Mouse (Mus musculus): ENCODE measurements at regions not wholly inside any gene's neighbourhood (a gene's known extent, or its start where the extent isn't known, plus 50 kb on each side); places are given as distances from the start of the nearest gene placed in this dataset.
"Not testable (repeated sequence)": the region's sequence is repeated elsewhere in the genome, so short reads cannot be mapped to it uniquely, and the experiment has no call there.

DNA sequence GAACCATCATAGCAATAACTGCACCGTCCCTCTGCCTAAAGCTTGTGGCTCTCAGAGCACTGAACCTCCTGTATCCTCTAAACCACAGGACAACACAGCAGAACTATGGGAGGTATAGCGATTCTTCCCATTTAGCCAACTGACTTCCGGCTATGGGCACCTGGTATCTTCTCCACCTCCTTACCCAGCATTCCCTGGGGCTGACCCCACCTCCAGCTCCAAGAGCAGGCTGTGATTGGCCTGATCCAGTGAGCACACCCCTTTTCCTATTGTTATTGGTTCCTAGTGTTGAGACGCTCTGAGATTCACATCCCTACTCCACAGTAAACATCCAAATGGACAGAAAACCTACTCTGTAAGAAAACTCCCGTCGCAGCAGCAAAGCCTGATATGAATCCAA lies 236.7 kb downstream of the Prex1 start:
- no peak for DNase-seq (ENCODE audit: low spot score)

DNA sequence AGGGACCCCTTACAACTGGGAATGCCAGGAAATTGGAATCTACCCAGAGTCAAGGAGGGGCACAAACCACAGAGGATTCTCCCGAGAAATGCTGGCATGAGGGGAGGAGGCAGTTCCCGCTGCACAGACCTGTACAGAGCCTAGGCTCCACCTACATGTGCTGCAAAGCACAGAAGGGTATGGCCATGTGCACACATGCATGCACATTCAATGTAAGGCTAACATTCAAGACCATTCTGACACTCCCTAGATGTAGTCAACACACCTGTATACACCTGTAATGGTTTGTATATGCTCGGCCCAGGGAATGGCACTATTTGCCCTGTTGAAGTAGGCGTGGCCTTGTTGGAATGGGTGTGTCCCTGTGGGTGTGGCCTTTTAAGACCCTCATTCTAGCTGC lies 238.0 kb downstream of the Prex1 start:
- DNase-seq (ENCODE audit: low spot score) = no peak

DNA sequence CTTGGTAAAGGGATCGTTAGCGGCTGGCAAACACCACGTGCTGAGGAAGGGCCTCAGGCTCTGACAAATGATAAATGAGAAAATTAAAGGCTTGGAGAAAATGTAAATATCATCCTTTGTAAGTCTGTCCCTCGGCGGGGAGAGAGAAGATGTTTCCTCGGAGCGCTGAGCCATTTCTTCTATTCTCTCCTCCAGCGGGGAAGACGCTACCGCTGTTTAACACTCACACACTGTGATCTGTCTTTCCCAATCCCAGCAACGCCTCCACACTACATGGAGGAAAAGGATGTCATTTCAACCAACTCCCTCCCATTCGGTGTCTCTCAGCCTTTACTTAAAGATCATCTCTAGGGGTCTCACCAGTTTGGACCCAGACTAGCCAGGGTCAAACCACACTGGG lies 239.0 kb downstream of the Prex1 start:
- DNase-seq (ENCODE audit: low spot score) = no peak

DNA sequence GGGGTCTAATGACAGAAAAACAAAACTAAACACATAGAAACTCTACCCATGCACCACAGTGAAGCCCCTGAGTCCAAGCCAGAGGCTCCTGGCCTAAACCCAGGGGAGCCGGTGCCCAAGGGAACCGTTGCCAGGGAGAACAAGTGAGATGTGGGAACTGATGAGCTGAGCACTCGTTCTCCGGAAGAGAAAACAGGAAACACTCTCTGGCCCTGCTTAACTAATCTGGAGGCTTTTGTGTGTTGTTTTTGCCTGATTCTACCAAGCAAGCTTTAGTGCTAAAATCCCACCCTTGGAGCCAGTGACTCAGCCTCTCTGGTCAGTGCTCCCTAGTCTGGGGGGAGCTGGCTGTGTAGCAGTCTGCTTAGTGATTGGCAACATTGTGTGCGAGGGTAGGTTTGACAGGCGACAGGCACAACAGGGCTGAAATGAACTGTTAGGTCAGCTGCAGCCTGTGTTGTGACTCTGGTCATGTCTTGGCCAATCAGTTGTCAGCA lies 242.3 kb downstream of the Prex1 start:
- no peak for DNase-seq (ENCODE audit: low spot score)

DNA sequence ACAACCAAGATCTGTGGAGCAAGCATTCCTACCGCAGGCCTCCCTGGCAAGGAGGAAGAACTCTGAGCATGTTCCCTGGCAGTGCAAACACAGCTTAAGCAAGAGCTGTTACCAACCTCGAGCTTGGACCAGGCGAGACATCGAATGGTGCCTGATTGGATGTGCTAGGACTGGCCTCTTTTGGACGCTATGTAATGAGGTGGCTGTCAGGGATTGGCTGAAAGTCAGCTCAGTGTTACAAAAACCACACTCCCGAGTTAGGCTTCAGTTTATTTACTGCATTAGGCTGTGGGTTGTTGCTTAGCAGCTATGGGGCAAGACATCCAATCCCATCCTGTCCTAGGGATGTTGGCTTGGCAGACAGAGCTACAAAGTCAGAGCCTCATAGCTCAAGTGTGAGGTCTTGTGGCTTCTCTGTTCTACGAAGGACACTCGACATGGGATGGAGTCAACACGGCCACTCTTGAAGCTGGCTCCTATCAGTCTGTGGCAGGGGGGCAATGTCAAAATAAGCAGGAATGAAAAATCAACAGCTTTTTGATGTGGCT lies 244.5 kb downstream of the Prex1 start:
- DNase-seq (ENCODE audit: low spot score) = peak; percentile 43

DNA sequence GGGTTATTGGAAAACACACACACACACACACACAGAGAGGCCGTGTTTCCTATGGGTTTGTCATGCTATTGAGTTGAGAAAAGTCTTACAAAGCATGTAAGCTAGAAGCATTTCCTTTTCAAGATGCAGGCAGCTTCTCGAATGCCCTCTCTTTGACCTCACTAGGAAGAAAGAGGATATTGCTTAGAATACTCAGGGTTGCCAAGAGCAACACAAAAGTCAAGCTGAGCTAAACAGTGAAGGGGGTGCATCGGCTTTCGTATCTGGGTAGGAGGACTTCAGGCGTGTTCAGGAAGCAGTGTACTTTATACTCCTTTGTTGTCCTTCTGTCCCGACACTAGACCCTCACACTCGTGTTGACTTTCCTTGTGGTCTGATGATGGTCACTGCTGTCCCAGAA lies 246.5 kb downstream of the Prex1 start:
- DNase-seq (ENCODE audit: low spot score) = no peak

DNA sequence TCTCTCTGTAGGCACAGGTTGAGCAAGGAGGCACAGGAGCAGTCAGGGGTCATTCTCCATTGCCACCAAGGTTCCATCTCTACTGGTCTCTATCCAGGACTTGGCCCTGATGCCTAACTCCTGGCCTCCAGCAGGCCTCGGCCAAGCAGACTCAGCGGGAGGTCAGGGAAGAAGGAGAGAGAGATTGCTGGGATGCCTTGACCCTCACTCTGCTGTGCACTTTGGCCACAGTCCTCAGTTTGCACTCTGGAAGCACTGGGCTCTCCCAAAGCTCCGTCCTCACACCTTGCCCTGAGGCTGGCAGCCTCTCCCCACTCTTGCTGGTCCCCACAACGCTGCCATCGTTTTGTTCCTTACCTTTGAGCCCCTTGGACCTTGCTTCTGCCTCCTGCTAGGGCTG lies 248.1 kb downstream of the Prex1 start:
- no peak for DNase-seq (ENCODE audit: low spot score)

DNA sequence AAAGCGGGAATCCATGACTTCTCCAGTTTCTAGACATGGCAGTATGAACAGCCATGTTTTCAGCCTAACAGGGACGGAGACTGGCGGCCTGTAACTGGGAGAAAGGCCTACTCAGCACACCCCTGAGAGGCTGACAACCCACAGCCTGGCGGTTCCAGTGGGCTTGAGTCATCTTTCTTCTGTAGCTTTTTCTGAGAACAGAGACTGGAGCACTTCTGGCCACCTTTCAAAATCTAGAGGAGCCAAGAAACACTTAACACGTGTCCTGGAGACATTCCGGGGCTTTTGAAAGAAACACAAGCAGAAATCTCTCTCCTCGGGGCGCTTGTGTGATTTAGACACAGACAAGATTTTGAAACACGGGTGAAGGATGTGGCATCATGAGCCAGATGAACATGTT lies 250.1 kb downstream of the Prex1 start:
- DNase-seq (ENCODE audit: low spot score) = peak; percentile 83

DNA sequence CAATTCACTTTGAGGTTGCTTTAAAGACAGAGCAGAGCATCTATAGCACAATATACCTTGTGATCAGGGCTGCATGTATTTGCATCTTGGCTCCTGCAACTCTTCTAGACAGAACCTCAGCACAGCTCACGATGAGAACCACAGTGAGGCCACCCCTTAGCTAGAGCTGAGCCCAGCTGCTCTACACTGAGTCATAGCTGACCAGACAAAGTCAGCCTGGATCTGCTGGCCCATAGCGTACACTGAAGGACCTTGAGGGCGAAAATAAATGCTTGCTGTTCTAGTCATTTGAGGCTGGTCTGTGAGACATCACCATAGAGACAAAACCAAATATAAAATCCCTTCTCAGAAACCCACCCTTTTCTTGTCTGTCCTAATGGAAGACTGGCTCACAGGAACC lies 251.7 kb downstream of the Prex1 start:
- DNase-seq (ENCODE audit: low spot score) = no peak

DNA sequence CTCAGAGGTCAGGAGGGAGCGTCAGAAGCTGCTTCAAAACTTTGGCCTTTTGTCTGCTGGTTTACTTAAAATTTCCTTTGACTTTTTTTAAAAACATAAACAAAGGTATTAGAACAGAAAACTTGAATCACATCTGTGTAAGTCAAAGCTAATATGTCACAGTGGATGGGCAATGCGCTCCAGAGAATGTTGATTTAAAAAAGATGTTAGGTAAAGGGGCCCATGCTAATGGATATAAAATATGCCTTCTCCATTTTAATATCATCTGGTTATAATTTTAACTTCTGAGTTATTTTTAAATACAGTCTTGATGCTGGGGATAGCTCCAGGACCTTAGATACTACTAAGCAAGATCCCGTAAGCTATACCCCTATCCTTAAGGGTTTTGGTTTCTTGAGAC lies 252.5 kb downstream of the Prex1 start:
- DNase-seq (ENCODE audit: low spot score) = no peak

DNA sequence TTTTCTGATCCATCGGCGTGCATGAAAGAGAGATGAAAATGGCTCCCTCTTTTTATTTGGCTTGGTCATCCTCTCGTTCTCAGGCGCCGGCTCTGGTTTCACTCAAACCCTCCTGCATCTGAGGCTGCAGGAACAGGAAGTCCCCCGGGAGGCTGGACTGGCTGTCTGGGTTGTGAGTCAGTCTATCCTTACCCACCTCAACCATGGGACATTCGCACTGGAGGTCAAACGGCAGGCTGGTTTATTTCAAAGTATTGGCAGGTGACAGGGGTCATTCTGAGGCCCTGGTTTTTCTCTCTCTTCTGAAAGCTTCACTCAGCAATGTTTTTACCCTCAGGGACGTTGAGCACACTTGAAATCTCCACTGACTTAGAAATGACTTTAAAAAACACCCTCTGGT lies 253.7 kb downstream of the Prex1 start:
- no peak for DNase-seq (ENCODE audit: low spot score)

DNA sequence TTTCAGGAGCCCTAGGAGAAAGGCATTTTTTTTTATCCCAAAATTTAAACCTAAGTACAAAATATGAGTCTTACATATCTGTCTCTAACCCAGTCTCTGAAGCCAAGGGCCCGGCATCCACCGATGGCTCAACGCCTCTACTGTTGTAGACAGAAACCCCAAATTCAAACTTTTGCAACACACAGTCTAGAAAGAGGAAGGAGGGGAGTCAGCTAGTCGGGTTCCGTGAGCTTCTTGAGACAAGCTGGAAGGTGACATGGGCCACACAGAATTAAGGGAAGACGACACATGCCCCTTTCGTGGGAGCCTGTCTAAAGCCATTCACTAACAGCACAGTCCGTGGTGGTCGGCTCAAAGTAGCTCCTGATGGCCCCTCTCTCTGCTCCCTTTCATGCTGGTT lies 254.7 kb downstream of the Prex1 start:
- DNase-seq (ENCODE audit: low spot score) = no peak

DNA sequence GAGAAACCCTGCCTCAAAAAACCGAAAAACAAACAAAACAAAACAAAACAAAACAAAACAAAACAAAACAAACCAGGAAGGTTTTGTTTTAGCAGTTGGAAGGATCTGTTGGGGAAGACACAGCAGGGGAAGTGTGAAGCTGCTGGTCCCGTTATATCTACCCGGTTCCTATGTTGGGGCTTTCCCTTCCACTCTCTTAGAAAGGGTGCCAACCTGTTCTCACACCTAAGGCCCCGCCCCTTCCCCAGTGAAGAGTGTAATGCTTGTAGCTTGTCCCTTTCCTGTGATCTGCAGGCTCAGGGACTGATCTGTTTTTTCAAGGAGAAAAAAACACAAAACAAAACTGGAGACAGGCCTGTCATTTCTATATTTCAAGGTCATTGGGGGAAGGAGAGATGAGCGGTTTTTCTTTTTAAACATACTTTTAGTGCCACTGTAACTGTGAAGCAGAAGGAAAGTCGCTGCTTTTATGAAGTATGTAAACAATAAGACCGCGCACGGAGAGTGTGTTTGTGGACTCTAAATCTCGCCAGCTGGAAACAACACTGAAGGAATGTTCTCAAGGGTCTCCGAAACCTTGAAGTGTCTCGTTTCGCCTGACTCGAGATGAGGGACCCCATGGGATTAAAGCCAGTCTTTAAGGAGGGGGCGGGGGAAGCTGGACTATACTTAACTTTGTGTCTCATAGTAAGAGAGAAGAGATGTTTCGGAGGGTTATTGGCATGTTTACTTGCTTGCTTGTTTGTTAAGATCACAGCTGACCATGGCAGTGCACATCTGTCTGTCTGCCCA lies 256.1 kb downstream of the Prex1 start:
- DNase-seq (ENCODE audit: low spot score) = no peak

DNA sequence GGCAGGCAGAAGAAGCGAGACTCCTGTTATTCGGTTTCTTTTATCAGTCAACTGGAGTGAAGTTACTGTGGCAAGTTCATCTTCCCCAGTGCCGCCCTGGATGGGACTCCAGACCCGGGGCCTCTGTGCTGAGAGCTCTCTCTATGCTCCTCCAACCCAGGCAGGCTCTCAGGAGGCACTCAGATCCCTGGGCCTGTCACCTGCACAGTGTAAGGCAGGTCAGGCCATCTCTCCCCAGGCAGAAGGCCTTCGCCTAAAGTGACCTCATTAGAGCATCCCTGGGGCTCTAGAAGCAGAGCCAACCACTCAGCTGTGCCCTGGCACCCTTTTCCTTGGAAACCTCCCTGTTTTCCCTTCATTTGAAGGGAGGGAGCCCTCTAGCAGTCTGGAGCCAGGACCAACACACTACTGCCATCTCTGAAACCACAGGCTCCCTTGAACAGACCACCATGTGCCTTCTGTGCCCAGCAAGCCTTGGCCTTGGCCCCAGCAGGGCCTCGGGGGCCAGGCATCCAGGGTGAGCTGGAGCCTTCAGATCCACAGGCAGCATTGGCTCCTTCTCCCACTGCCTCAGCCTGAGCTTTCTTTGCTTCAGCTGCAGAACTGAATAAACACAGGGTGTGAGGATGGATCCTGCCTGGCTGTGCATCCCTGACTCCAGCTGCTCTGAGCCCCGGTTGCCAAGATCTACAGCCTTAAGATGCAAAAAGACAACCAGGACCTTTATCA lies 259.3 kb downstream of the Prex1 start:
- DNase-seq (ENCODE audit: low spot score) = not testable (repeated sequence)

DNA sequence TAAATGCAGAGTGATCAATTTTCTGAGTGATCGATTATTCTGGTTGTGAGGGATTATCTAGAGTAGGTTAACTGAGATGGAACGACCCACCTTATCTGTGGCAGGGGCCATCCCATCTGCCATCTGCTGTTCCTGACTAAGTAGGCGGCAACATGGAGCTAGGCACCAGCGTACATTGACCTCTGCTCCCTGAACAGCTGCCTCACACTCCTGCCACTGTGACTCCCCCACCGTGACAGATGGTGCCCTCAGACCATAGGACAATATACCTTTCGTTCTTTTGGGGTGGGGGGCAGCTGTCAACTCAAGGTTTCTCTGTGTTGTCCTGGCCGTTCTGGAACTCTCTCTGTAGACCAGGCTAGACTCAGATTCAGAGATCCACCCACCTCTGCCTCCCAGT lies 262.7 kb downstream of the Prex1 start:
- no peak for DNase-seq (ENCODE audit: low spot score)

DNA sequence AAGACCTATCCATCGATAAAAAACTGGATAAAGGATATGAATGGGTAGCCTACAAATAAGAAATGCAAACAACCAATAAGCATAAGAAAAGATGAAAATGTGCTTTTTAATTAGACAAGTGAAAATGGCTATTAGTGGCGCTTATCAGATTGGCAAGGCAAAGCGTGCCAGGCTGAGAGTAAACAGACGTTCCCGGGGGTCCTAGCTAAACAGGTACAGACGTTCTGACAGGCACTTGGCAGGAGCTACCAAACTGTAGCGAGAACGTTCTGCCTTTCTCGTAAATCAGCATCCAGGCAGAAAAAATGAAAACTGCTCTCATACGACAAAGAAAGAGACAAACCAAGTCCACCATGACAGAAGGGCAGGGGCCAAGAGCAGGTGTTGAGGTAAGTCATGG lies 263.3 kb downstream of the Prex1 start:
- DNase-seq (ENCODE audit: low spot score) = no peak

DNA sequence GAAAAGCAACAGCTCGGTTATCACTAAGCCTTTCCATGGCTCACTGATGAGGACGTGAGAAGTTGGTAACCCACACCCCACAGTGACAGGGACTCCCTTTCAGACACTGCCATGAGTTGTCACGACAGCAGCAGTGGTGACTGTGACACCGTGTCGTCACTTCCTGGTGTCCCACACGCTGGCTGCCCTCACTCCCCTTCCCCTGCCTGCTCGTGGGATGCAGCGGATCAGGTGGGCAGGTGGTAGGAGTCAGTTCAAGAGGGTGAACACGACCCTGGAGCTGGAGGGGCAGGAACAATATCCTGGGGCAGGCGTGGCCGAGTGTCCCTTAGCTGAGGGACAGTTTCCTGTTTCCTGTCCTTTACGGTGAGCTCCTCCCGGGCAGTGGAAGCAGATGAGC lies 264.9 kb downstream of the Prex1 start:
- no peak for DNase-seq (ENCODE audit: low spot score)

DNA sequence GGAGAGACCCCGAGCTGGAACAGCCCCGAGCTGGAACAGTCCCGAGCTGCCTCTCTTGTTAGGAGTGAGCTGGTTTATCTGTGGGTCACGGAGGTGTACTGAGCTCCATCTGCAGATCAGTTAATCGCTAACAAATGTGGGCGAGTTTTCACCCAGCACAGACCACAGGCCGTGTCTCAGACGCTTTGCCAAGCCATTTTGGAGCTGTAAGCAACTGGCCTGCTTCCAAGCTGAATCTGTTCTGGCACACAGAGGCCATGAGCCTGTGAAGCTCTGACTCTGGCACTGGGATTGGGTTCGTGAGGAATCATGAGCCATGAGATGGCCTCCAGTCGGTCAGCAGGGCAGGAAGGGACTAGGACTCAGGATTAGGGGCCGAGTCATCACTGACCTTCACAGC lies 265.5 kb downstream of the Prex1 start:
- peak; percentile 91 for DNase-seq (ENCODE audit: low spot score)

DNA sequence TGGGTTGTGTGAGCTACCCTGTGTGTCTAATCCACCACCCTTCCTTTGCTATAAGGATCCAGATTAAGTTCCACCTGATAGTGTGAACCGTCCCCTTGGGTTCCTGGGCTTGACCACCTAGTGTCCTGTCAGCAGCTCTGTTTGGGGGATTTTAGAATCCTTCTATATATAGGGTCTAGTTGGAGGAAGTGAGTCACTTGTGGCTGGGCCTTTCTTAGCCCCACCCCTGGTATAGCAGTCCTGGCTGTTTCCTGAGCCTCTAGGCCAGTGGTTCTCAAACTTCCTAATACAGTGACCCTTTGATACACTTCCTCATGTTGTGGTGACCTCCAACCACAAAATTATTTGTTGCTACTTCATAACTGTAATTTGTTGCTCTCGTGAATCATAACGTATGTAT lies 267.1 kb downstream of the Prex1 start:
- no peak for DNase-seq (ENCODE audit: low spot score)

DNA sequence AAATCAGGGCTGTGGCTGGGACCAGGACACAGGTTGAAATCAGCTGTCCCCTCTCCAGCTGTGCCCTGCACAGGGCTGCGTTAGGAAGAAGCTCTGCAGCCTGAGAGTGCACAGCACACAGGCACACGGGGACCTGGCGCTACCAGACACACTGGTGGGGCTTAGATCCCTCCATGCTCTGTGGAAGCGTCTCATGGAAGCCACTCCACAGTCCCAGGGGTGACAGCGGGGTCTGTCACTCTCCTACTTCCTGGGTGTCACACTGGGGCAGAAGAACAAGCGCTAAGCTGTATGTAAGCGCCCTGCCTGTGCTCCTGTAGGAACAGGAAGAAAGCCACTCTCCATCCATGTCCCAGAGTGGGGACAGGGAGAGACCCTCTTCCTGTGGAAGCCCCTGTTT lies 267.8 kb downstream of the Prex1 start:
- not testable (repeated sequence) for DNase-seq (ENCODE audit: low spot score)

DNA sequence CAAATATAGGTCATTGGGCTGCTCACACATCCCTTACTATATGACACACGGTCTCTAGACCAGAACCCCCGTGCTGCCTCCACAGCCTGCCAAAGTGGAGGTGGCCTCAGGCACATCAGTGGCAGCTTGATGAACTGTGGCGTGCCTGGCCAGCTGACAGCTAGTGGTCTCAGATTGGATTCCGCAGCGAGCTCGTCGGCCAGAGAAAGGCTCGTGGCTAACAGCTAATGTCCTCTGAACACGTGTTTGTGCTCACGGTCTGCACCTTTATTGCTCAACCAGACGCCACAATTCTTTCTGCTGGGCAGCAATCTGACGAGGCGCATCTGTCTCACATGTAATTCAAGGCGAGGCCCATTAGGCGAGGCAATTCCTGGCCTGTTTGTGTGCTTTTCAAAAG lies 270.6 kb downstream of the Prex1 start:
- DNase-seq (ENCODE audit: low spot score) = no peak

DNA sequence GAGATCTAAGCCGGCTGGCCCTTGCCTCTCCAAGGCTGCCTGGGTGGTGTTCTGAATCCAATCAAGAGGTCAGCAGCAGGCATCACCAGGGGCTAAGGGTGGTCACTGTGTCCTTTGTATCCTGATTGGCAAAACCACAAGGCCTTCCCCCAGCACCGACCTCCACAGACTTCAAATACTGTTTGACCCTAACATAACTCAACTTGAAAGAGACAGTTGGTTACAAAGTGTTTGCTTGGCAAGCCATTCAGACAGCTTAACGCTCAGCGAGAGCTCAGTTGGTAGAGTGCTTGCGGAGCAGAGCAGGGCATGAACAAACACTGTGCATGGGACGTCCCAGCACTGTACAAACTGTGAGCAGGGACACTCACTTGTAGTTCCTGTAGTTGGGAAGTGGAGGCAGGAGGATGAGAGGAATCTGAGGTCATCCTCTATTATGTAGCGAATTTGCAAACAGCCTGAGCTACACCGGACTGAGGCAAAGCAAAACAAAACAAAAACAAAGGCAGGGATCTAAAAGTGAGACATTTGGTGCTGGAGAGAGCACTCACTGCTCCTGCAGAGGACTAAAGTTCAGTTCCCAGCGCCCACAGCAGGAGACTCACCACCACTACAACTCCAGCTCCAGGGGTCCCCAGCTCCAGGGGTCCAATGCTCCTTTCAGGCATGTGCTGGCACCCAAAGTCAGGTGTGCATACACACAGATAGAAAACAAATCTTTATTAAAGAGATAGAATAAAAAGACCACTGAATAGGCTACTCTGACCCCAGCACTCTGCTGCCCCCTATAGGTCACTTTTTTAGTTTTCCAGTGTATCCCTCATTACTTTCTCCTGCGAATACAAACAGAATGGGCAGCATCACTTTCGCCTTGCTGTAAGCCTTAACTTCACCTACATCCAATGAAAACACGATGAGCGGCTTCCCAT lies 273.5 kb downstream of the Prex1 start:
- DNase-seq (ENCODE audit: low spot score) = peak; percentile 33
